Mouse (Mus musculus) layer of hippocampus, adult 18-20 months (tissue): ENCODE measurements around the gene Zdhhc7. TPM values are rescaled to one million over a fixed set of nuclear protein-coding genes. Genes with fewer than 3 reads are reported as not detected.

Experiments used
- DNase-seq, 2 experiments: peaks; one replicate each; pipeline ENCODE4 v3.0.0; 2022; ENCODE audit warnings: low spot score in 2 of 2
- total RNA-seq, 2 experiments: library from RNA; stranded (reverse); gene quantifications; 2 replicates each; pipeline ENCODE4 v1.2.3; 2021

The Zdhhc7 gene
- total RNA-seq, 2 experiments from 2014 or later, result 36.6 to 37.1 TPM

- no peak for DNase-seq
Observed at GRCm38 (mm10) chr8:120072259-120072658, 29.0 kb downstream of the Zdhhc7 start.

- DNase-seq, result peak; percentile 51 to 93
Observed at GRCm38 (mm10) chr8:120071684-120072083, 29.6 kb downstream of the Zdhhc7 start.

GRCm38 (mm10) chr8:120067936-120068668, 33.2 kb downstream of the Zdhhc7 start:
- DNase-seq, result no peak

- DNase-seq, result no peak
Observed at GRCm38 (mm10) chr8:120066226-120066625, 35.1 kb downstream of the Zdhhc7 start.

- DNase-seq, result no peak
Observed at GRCm38 (mm10) chr8:120065611-120066010, 35.7 kb downstream of the Zdhhc7 start.

- no peak for DNase-seq
Observed at GRCm38 (mm10) chr8:120063326-120063725, 38.0 kb downstream of the Zdhhc7 start.

- no peak for DNase-seq
Observed at GRCm38 (mm10) chr8:120062742-120063141, 38.5 kb downstream of the Zdhhc7 start.

GRCm38 (mm10) chr8:120057078-120057477, 44.2 kb downstream of the Zdhhc7 start:
- DNase-seq, result no peak

- no peak for DNase-seq
Observed at GRCm38 (mm10) chr8:120054833-120055232, 46.4 kb downstream of the Zdhhc7 start.

GRCm38 (mm10) chr8:120052318-120052717, 49.0 kb downstream of the Zdhhc7 start:
- no peak for DNase-seq

- no peak for DNase-seq
Observed at GRCm38 (mm10) chr8:120051908-120052307, 49.4 kb downstream of the Zdhhc7 start.

- DNase-seq, result no peak
Observed at GRCm38 (mm10) chr8:120051006-120051405, 50.3 kb downstream of the Zdhhc7 start.

GRCm38 (mm10) chr8:120050376-120050775, 50.9 kb downstream of the Zdhhc7 start:
- DNase-seq, result no peak

GRCm38 (mm10) chr8:120049949-120050348, 51.3 kb downstream of the Zdhhc7 start:
- DNase-seq, result no peak

- DNase-seq, result peak; percentile 78 to 85
Observed at GRCm38 (mm10) chr8:120046258-120047020, 54.8 kb downstream of the Zdhhc7 start.

- DNase-seq, result no peak
Observed at GRCm38 (mm10) chr8:120045471-120045870, 55.8 kb downstream of the Zdhhc7 start.

- DNase-seq, result no peak
Observed at GRCm38 (mm10) chr8:120044907-120045306, 56.4 kb downstream of the Zdhhc7 start.

- no peak for DNase-seq
Observed at GRCm38 (mm10) chr8:120042542-120043312, 58.6 kb downstream of the Zdhhc7 start.

- DNase-seq, result peak; percentile 18 to 41
Observed at GRCm38 (mm10) chr8:120040861-120041260, 60.4 kb downstream of the Zdhhc7 start.

- DNase-seq, result no peak
Observed at GRCm38 (mm10) chr8:120039313-120039919, 61.9 kb downstream of the Zdhhc7 start.

- no peak for DNase-seq
Observed at GRCm38 (mm10) chr8:120038741-120039140, 62.5 kb downstream of the Zdhhc7 start.
